Mouse (Mus musculus): ENCODE results near the gene Ddx49.
A peak's percentile ranks its signal among the peaks of the same experiment; 100 is the strongest.

Gene Ddx49

DNA sequence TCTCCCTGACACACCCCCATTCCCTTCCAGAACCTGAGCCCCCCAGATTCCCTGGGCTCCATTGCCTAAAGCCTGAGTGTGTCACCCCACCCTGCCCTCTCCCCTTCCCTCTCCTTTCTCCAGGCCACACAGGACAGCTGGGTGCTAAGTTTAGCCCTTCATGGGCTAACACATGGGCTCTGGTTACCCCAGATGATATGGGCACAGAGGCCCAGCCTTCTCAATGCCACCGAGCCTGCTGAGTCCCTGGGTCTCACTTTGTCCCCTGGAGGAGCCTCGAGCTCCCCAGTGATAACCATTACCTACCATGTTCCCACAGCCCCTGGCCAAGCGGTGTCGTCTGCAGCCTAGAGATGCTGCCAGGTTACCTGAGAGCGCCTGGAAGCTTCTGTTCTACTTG is 15.6 kb upstream of the Ddx49 start:
- no peak for DNase-seq (ENCODE audit: low read depth in 1 of 2, low spot score in 2 of 2)

DNA sequence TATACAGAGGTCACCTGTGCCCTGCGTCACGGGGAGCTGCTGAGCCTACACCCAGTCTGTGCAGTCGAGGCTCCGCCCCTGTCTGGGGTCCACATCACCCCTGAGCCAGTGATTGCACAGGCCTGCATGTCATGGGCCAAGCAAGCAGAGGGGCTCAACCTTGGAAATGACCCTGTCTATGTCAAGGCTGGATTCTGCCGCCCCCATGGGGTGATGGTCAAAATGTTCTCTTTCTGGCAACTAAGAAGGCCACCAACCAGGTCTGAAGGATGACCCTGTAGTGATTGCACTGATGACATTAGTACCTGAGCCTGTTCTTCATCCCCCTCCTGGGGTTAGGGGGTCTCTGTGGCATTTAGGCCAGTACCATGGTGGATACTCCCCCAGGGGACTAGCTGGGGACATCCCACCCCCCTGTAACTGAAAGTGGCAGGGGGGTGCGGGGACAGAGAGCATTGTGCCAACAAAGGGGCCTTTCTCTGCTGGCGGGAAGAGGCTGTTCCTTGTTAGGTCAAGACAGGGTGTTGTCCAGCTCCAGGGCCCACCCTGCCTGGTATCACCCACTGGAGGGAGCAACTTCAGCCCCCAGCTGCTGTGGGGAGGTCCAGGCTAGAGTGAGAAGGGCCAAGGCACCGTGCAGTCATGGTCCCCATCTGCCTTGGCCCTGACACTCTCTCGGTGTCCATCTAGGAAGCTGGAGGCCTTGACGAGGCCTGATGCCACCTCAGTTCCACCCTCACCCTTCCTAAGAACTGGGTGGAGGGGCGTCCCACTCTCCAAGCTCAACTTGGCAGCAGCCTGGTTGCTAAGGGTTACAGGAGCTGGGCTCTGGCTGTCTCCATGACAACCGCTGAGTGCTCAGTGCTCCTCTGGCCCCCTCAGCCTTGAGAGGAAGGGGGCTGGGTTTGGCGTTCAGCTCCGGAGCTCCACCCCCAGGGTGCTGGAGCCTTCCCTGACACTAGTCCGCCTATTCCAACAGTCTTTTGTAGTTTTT is 14.5 kb upstream of the Ddx49 start:
- DNase-seq (ENCODE audit: low read depth in 1 of 2, low spot score in 2 of 2), result no peak

DNA sequence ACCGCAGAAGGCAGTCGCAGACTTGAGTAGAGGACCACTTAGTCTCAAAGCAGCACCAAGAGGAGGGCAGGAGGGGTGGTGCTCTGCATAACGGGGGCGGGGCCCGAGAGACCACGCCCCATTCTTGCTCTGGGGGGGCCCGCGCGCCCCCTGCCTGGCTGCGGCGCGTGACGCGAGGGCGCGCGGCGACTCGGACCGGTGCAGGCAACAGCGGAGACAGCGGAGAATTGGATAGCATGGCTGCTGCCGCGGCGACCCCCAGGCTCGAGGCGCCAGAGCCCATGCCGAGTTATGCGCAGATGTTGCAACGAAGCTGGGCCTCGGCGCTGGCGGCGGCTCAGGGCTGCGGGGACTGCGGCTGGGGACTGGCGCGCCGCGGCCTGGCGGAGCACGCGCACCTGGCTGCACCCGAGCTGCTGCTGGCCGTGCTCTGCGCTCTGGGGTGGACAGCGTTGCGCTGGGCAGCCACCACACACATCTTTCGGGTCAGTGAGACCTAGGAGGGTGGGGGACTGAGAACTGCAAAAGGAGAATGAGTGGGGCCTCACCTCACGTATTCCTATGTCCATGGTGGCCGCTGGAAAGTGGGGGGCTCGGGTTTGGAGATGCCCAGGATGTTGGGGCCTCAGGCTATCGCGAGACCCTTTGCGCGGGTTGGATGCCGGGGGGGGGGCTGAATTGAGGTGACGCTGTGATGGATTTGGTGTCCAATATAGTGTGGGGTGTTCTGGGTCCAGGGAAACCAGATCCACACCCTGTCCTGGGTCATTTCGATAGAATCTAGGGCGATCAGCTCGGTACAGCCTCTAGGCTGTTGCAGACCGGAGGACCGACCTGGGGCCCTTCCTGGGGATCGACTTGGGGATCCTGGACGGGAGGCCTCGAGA is 13.6 kb upstream of the Ddx49 start, which contains the start of gene Cers1:
Cers1 (plus strand) TSS at position 152 of the 887 bp plus-strand sequence.
- DNase-seq (ENCODE audit: low read depth in 1 of 2, low spot score in 2 of 2), result no peak

DNA sequence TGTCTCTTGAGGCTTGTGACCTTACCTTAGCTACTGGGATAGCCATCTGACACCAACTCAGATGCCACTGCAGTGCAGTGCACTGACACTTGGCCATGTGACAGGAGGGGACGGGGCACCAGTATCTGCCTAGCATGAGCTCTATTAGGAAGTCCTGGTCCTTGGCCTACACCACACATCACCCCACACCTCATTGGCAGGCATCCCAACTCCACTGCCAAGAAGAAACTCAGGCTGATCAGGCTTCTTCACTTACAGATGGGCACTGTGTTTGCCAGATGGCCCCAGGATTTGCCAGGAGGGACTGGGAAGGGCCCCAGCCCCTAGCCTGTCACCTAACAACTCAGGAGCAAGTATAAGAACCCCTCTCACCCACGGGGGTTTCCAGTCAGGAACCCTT is 11.1 kb upstream of the Ddx49 start:
- DNase-seq (ENCODE audit: low read depth in 1 of 2, low spot score in 2 of 2), result no peak

DNA sequence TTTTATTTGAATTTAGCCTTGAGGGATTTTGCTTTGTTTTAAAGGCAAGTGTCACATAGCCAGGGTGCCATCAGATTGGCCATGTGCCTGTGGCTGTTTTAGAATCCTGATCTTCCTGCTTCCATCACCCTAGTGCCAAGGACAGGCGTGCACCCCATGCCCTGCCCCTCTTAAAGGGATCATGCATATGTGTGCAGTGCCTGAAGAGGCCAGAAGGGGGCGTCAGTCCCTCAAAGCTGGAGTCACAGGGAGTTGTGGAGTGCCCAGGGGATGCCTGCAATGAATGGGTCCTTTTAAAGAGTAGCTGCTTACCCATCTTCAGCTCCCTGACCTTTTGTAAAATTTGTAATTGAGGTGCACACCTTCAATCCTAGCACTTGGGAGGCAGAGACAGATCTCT is 7.0 kb upstream of the Ddx49 start:
- DNase-seq (ENCODE audit: low read depth in 1 of 2, low spot score in 2 of 2), result peak in 1 of 2 experiments; percentile 24

DNA sequence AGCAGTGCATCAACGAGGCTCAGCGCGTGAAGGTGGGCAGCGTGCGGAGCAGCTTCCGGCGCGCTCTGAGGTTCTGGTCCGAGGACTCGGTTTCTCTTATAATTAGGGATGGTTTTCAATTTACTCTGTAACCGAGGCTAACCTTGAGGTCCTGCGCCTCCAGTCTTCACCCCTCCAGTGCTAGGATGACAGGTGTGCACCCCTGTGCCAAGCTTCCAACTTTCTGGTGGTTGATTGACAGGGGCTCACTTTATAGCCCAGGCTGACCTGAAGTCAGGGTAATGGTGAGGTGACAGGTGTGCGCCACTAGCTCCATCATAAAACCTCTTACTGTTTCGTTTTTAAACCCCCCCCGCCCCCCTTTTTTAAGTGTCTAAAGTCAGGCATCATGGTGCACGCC is 612 bp upstream of the Ddx49 start:
- DNase-seq (ENCODE audit: low read depth in 1 of 2, low spot score in 2 of 2), result no peak

DNA sequence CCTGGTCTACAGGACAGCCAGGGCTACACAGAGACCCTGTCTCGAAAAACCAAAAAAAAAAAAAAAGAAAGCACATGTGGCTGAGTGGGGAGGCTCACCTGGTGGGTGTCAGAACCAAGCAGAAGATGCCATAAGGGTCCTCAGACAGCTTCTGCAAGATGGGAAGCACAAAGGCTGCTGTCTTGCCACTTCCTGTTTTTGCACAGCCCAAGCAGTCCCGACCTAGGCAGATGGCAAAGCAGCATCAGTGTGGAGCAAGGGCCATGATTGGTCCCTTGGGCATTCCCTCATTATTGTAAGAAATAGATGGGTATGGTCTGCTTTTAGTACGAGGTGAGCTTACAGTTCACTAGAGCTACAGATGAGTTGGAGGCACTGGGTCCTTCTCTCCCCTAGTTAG is 1.4 kb downstream of the Ddx49 start:
- DNase-seq (ENCODE audit: low read depth in 1 of 2, low spot score in 2 of 2), result no peak

DNA sequence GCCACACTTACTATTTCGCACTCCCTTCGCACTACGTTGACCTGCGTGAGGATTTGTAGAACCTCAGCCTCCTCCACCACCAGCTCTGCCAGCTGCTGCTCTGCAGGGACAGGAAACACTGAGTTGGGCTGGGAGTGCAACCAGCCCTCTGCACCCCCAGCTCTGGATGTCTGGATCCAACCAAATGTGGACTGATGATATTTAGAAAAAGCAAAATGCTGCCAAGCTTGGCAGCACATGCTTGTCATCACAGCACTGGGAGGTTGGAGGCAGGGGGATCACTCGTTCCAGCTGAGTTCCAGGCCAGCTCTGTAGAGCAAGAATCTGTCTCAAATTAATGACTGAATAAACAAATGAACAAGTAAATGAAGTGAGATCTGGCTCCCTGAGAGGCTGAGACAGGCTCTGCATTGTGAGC is 8.3 kb downstream of the Ddx49 start:
- DNase-seq (ENCODE audit: low read depth in 1 of 2, low spot score in 2 of 2), result no peak

DNA sequence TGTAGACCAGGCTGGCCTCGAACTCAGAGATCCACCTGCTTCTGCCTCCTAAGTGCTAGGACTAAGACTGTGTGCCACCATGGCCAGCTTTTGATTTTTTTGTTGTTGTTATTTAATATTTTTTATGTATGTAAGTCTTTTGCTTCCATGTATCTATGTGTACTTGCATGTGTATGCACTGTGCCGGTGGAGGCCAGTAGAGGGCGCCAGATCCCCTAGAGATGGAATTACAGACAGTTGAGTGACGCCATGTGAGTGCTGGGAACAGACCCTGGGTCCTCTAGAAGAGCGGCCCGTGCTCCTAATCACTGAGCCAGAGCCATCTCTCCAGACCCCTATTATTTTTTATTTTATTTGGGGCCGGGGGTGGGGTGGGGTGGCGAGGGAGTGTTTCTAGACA is 15.6 kb downstream of the Ddx49 start:
- DNase-seq (ENCODE audit: low read depth in 1 of 2, low spot score in 2 of 2), result no peak

DNA sequence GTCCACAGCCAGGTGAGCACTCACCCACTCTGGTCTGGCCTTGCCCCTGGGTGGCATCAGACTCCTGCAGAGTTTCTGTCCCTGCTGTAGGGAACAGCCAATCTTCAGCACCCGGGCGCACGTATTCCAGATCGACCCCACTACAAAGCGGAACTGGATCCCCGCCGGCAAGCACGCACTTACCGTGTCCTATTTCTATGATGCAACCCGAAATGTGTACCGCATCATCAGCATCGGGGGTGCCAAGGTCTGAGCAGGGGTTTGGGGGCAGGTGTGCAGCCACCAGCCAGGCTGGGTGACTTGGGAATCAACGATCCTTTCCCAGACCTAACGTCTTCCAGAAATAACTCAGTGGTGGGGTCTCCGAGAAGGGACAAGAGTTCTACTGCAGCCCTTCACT is 17.0 kb downstream of the Ddx49 start:
- no peak for DNase-seq (ENCODE audit: low read depth in 1 of 2, low spot score in 2 of 2)

DNA sequence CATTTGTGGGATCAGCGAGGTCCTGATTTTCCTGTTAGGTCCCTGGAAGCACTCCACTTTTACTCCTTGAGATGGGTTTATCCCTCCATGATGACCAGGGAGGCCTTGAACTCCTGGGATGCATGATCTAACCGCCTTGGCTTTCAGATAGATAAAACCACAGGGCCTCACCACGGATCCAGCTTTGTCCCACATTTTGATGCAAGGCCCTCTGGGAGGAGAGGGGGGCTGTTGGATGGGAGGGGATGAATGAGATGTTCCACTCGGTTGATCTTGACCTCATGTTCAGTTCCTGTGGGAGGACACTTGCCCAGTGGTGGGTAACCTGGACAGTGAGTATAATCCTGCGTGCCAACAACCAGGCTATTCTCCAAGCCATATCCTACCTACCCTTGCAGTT is 17.9 kb downstream of the Ddx49 start:
- DNase-seq (ENCODE audit: low read depth in 1 of 2, low spot score in 2 of 2), result no peak

DNA sequence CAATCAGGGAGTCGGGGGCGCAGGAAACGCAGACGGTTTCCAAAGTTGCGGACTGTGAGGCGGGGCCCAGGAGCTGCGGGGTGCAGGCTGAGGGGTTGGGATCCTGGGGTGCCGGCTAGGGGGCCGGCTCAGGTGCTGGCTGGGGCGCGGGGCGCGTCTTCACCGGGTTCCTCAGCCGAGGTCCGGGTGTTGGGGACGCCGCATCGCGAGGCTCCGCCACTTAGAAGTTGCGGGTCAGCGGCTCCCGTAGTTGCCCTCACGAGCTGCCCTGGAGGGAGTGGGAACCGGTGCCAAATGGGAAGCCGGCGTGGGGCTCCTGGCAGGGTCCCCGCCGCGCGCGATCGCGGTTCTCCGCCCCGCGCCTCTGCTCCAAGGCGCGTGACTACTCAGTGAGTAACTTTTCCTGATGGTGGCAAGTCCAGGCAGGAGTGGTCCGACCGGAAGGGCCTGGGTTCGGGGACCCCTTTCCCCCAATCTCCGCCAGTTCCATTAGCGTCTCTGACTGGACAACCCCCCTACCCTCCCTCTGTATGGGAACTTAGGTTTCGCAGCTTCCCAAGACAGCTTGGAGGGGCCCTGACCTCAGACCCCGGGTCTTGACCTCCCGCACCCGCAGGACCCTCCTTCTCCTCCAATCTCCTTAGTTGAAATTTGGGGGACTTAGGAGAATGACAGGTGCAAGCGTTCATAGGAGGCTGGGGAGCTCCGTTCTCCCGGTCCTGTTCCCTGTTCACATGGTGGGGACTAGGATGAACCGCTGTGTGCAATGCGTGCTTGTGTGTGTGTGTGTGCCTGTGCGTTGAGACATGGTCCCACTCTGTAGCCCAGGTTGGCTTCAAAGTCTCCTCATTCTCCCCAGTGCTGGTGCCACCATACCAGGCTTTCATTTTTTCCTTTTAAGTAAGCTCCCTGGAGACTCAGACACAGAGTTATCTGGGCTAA is 18.9 kb downstream of the Ddx49 start:
- DNase-seq (ENCODE audit: low read depth in 1 of 2, low spot score in 2 of 2), result peak in 1 of 2 experiments; percentile 6

DNA sequence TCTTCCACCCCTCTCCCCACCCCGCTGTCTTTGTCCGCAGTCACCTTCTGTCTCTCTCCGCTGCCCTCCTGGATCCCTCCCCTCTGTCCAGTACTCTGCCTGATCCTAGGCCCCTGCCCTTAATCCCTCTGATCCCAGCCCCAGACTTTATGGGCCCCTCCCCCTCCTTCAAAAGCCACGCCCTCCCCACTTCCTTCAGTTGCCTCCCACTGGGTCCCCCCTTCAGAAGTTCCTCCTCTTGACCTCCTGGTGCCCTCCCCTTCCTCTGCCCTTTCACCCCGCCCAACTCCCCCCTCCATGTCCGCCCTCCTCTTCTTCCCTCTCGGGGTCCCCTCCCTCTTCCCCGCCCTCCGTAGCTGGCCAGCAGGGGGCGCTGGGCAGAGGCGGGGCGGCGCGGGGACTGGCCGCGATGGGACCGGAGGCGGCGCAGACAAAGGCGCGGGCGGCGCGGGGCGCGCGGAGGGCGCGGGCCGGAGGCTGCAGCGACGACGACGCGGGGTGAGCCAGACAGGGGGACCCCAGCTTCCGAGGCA is 19.6 kb downstream of the Ddx49 start, which contains the start of gene Homer3:
Homer3 (plus strand) TSS at position 225 of the 533 bp plus-strand sequence.
- peak; percentile 60 to 83 for DNase-seq (ENCODE audit: low read depth in 1 of 2, low spot score in 2 of 2)

DNA sequence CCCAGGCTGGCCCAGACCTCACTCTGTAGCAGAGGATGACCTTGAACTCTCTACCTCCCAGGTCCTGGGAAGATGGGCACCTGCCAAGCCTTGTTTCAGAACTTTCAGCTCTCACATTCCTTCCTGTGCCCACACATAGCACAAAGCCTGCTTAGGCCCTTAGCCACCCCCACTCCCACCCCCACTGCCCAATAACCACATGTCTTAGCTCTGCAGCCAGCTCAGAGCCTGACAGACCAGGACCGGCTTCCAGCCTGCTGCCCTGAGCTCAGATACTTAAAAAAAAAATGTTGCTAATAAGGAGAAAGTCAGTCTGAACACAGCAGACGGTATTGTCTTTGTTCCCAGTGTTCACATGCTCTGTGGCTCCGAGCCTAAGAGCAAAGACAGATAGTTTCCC is 21.3 kb downstream of the Ddx49 start:
- no peak for DNase-seq (ENCODE audit: low read depth in 1 of 2, low spot score in 2 of 2)

DNA sequence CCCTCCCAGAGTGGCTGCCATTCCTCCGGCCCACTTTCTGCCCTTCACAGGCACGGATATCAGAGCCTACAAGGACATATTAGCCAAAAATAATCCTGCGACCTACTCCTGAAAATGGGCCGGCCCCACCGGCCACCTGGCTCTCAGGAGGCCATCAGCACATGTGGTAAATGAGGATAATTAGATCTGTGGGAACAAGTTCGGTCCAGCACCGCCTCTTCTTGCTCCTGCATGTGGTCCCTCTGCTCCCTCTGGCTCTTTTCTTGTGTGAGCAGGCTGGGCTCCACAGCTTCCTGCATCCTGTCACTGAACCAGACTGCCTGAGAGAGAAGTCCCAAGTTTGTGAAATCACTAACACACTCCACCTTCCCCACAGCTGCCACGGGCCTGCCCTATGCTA is 23.0 kb downstream of the Ddx49 start:
- no peak for DNase-seq (ENCODE audit: low read depth in 1 of 2, low spot score in 2 of 2)

DNA sequence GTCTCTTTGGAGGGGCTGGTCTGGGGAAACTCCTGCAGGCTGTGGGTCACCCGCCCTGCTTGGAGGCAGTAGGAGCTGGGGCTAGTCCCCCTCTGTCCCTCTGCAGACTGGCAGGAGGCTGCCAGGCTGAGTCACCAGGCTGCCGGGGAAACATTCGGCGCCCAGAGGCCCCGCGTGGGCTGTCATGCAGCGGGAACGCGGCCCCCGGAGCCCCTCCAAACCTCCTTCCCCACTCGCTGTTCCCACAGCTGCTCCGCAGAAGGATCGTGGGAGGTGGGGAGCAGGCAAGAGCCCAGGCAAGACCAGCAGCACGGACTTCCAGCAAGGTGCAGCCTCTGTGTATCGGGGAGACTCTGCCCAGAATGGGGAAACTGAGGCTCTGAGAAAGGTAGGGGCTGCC is 24.1 kb downstream of the Ddx49 start:
- no peak for DNase-seq (ENCODE audit: low read depth in 1 of 2, low spot score in 2 of 2)

DNA sequence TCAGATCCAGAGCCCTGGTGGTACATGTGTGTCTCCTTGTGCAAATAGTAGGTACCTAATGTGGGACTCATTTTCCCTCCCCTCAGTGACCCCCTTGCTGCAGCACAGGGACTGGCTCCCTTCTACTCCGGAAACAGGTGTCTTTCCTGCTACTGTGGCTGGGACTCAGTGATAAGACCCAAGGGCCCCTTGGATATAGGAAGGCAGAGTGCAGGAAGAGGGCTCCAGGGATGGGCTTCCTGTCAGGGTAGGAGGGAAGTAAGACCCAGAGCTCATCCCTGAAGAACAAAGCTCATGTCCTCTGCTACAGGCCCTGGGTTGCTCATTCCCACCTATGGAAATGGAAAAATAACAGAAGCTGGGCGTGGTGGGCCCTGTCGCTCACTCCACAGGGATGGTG is 25.8 kb downstream of the Ddx49 start:
- DNase-seq (ENCODE audit: low read depth in 1 of 2, low spot score in 2 of 2), result no peak

DNA sequence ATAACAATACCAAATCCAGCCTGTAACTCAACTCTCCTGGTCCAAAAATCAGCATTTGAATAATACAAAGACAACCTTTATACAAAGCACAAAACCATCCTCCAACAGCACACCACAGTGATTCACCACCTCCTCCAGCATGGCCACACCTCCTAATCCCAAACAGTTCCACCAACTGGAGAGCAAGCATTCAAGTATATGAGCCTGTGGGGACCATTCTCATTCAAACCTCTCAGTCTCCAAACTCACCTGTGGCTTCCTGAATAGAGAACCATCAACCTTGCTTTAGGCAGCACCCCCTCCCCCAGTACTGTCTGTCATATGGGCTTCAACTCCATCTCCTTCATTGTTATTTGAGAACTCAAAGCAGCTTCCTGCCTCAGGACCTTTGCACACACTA is 27.9 kb downstream of the Ddx49 start:
- DNase-seq (ENCODE audit: low read depth in 1 of 2, low spot score in 2 of 2), result no peak

DNA sequence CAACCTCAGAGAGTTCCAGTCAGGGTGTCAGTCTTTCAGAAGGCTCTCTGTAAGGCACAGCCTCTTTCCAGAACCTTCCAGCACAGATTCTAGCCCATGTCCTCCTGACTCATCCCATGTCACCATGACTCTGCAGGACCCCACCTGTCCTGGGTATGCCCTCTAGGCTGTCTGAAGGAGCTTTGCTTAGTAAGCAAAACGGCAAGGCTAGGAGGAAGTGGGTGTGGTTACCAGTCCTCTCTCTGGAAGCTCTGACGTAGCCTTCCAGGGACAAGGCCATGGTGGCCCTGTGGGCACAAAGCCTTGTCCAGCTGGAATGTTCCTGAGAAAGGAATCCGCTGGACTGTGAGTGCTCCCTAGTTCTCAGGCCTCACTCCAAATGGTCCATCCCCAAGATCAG is 29.3 kb downstream of the Ddx49 start:
- DNase-seq (ENCODE audit: low read depth in 1 of 2, low spot score in 2 of 2), result peak in 1 of 2 experiments; percentile 14

DNA sequence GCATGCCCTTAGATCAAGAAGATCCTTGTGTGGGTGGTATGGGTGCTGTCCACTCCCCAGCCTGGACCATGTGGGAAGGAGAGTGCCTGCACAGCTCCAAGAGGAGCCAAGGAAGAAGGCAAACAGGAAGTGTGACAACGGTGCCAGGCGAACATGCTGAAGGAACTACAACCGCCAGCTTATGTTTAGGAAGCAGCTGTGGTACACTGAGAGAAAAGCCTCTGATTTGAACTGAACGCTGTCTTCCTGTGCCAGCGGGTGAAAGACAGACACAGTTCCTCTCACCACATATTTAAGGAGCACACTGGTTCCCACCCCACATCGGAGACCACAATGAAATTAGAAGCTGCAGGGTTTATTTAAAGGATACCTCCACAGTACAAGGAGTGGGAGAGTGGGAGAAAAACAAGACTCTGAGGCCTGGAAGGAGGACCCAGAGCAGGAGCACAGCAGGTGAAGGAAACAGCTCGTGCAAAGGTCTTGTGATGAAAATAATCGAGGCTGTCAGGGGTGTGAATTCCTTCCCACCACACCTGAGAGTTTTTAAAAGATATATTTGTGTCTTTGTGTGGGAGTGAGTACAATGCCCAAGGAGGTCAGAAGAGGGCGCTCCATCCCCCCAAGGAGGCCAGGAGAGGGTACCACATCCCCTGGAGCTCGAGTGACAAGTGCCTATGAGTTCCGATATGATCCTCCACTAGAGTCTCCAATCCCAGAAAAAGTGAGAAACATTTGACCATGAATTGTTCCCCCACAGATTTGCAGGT is 33.3 kb downstream of the Ddx49 start:
- DNase-seq (ENCODE audit: low read depth in 1 of 2, low spot score in 2 of 2), result no peak
